Mouse (Mus musculus) naive thymus-derived CD4-positive, alpha-beta T cell, adult 2 months (primary cell): ENCODE results near the gene Gm17402.

ENCODE experiments used
- DNase-seq: peaks from one replicate; pipeline ENCODE4 v3.0.0-alpha.2; 2011; ENCODE audit warnings: low read depth

Gm17402 gene

GRCm38 (mm10) chr3:67375063-67375462 lies at the start of gene Gm17402:
Gm17402 (minus strand) TSS chr3:67375163.
- no peak for DNase-seq

DNA sequence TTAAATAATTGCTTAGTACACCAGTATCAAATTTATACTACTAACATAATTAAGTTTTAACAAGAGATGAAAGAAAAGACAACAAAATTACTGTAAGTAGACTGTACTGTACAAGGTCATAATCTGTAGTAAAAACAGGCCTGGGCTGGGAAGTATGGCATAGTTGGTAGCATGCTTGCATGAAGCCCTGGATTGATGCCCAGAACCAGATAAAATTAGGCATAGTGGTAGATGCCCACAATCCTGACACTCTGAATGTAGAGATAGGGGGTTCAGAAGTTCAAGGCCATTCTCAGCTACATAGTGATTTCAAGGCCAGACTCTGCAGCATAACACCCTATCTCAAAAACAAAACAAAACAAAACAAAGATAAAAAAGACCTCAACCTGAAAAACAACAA lies 3.3 kb upstream of the Gm17402 start:
- no peak for DNase-seq

- DNase-seq = no peak
Measured at GRCm38 (mm10) chr3:67374360-67374778, 594 bp downstream of the Gm17402 start.

- DNase-seq = peak; percentile 69
Measured at GRCm38 (mm10) chr3:67373872-67374271, 1.1 kb downstream of the Gm17402 start, which contains the start of gene Mlf1. Mlf1 (plus strand) TSS chr3:67374097.

- no peak for DNase-seq
Measured at GRCm38 (mm10) chr3:67372781-67373180, 2.2 kb downstream of the Gm17402 start.

DNA sequence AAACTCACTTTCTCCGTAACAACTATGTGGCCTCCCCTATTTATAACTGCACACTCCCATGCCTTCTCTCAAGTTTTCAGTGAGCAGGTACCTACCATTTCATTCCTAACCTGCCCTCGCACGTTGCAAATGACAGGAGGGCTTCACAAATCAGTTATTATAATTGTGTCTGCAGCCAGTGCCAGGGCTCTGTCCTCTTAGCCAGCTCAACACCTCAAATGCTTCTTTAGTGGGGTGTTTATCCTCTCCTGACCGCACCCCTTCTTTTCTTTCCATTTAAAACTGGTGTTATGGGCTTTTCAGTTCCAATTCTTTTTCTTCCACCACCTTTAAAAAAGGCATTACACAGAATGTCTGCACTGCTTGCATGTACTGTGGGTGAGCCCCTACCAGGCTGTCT lies 2.8 kb downstream of the Gm17402 start:
- DNase-seq = no peak

DNA sequence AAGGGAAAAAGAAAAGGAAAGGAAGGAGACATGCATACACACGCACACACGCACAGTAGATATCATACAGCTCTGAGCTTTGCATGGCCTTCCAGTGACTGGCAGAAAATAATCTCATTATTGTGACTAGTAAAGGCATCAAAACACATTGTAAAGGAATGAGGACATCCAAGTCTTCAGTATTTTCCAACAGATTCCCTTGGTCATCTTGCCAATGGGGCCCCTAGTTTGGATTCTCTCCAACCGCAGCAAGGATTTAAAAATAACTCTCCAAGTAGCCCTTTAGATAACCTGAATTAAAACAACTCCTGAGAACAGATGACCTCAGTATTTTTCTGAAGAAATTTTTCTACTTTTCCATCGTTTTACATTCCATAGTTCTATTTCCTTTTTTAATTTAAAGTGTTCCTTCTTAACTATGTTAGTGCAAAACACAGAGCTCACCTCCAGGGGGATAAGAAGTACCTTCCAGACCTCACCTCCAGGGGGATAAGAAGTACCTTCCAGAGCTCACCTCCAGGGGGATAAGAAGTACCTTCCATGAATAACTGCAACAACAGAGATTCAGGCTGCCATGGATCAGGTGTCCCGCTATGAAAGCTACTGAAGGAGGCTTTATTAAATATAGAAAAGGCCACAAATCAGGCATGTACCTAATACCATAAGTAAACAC lies 5.4 kb downstream of the Gm17402 start:
- no peak for DNase-seq

DNA sequence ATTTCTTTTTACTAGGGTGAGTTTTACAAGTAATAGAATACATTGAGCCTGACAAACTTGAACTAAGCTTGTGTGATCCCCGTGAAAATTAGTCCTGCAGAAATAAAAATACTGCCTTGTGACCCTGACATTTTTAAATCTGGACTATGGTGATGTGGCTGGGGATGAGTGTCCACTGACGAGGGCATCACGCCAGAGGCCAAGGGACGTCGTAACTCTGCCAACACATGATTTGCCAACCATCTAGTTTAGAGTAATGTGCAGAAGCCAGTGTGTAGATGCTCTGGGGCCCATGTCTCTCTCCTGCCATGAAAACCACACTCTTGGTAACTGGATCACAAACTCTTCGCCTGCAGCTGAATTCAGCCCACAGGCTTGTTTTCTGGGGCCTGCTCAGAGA lies 7.5 kb downstream of the Gm17402 start:
- DNase-seq = no peak

DNA sequence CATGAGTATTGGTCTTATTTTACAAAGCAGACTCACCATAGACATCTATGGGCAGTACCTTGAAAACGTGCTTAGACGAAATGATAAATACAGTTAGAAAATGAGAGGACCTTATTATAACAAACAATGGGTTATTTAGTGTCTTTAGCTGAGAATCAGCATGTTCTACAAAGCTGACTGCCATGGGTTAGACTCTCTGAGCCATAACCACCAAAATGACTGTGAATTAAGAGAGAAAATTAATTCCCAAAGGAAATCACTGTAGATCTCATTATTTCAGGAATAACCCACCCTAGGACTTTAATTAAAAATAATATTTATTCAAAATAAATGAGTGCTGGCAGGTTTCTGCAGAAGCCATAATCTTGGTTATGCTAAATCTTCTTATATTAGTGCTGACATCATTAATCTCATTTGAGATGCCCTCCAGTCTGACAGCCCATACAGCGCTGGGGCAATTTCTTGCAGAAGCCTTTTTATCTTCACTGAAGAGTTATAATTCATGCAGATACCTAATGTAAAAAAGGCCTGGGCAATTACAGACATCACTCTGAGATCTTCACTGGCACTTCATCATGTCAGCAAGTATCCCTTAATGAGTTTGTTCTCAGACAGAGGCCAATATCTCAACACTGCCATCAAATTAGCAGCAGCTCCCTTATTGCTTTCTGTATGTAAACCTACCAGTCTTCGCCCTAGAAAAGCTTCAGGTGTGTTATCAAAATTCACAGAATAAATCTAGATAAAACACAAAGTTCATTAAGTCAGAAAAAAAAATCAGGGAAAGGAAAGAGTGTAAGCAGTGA lies 8.7 kb downstream of the Gm17402 start:
- DNase-seq = no peak

DNA sequence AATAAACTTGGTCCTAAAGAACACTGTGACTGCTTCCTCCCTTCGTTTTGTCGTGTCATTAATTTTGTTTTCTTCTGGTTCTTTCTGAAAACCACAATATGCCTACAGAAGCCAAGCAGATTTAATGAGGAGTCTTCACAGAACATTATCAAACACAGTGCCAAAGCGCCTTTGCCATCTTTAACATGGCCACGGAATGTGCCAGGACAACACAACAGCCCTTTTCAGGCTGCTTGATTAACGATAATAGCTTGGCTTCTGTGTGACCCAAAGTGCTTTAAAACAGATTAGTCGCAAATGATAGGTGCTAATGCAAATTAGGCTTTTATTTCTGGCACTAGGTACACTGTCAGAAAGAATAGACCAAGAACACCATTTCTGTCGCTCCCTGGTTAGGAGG lies 16.6 kb downstream of the Gm17402 start:
- no peak for DNase-seq

GRCm38 (mm10) chr3:67352763-67353149 lies 22.2 kb downstream of the Gm17402 start:
- no peak for DNase-seq

DNA sequence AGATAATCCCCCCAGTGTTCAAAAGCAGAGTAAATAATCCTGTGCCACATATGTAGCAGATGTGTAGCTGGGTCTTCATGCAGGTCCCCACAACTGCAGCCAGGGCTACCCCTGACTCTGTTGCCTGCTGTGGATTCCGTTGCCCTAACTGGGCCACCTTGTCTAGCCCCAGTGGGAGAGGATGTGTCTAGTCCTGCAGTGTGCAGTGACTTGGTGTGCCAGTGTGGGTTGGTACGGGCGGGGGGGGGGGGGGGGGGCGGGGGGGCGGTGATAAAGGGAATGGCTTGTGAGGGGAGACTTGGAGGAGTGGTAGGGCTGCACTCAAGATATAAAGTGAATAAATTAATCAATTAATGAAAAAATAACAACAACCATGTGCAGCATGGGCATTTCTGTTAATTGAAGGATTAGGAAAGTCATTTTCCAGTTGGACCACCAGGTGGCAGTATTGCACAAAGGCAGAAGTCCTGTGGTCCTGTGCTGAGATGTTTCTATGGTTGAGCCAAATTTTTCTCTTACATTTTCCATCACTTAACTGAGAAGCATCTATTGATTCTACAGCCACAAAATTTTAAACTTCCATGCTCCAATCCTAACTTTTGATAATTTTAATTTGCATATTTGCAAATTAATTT lies 22.7 kb downstream of the Gm17402 start:
- DNase-seq = peak; percentile 64

GRCm38 (mm10) chr3:67351406-67352127 lies 23.4 kb downstream of the Gm17402 start:
- DNase-seq = no peak

DNA sequence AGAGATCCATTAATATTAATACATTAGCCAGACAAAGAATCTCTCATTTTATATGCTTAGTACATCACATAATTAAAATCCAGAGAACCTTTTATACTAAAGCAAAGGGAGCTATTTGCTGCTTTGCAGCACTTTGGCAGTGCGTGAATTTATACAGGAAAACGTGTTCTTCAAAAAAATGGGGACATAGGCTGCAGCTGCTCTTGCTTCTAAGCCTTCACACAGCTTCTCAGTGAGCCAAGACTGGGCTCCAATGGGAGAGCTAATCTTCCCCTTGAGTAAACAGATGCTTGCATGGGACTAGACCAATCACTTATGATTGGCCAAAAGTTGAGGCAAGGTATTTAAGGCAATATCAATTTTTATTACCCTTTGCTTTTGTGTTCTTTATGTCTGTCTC lies 28.3 kb downstream of the Gm17402 start:
- DNase-seq = no peak

DNA sequence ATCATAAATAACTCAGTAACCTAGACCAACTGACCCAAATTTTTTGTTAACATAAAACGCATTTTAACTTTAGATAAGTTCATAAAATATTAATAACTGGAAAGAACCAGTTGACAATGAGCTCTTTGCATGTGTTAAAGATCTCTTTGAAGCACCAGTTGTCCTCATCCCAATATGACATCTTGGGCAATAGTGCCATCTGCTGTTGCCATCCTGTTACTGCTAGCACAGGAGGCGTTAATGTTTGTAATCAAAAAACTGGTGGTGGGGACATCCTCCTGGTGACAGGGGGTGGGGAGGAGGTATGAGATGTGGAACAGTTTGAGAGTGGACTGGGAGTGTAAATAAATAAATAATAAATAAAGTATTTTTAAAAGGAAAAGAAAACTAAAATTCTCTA lies 30.4 kb downstream of the Gm17402 start:
- peak; percentile 52 for DNase-seq

DNA sequence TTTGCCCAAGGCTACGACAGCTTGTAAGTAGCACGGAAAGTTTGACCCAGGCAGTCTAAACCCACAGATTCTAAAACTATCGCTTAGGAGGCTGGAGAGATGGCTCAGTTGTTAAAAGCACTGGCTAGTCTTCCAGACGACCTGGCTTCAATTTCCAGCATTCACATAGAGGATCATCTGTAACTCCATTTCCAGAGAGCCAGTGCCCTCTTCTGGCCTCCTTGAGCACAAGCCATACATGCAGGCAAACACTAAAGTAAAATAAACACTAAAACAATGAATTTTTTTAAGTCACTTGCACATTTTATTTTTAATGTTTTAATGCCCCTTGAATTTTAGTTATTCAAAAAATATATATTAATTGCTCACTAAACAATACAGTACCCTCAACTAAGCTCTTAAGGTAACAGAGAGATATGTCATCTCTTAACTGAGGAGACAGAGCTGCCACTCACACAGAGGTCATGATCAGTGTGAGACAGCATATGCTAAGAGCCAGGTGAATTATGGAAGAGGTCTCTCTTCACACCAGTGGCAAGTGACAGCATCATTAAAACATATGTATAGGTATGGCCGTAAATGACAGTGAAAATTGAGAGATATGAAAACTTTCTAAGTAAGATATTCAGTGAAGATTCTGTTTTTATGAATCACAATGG lies 31.8 kb downstream of the Gm17402 start:
- no peak for DNase-seq

DNA sequence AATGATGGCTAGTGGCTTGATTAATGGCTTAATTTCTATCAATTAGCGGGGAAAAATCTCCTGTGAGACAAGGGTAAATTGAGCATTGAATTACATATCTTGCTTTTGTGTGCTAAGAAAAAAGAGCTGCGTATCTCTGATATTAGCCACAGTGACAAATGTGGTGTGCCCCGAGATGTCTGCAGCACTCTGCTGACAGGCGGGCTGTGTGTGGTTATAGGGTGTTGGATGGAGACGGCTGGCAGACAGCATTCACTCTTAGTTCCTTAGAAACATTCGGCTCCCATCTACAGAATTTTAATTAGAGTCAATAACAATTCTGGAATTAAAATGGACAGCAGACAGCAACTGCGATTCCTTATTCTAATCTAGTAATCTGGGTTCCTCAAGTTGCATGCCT lies 34.0 kb downstream of the Gm17402 start:
- DNase-seq = no peak

GRCm38 (mm10) chr3:67339558-67339957 lies 35.4 kb downstream of the Gm17402 start:
- no peak for DNase-seq

GRCm38 (mm10) chr3:67322422-67322821 lies 52.5 kb downstream of the Gm17402 start:
- DNase-seq = no peak
